Mouse (Mus musculus): ENCODE results near the gene Gm4924.
A peak's percentile ranks its signal among the peaks of the same experiment; 100 is the strongest.

Gene Gm4924

DNA sequence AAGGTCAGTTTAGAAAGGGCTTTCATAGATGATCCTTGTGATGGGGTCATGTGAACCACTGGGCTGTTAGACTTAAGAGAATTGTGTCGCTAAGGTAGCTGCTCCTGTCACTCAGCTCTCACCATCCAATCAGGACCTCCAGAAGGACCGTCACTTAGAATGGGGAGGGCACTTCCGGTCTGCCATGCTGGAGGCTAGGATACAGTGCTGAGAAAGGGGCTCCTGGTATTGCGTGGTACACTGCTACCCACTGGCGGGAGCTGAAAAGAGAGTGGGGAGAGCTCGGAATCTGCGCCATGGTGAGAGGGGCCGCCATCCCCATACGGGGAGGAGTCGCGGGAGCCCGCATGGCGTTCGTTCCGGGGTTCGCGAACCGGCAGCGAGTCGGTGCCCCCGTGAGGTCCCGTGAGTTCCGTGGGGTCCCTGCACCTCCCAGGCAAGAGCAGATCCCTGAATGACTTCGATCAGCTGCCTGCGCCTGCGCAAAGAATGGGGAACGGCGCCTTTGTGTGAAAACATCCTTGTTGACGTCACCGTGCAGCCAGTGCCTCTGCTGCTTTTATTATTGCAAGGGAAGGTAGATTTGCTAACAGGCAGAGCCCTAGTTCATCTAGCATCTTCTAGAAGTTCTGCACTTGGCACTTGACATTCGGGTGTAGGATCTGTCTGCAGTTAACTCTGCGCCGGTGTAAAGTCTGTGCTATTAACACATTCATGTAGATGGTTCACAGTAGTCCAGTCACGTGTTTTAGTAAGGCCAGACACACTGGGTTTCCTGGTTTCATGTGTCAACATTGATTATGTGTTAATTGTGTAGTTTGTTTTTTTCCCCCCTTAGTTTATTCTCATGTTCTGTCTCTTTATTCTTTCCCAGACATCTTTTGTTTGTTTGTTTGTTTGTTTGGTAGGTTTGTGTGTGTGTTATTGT is at the start of gene Gm4924:
Gene Gm4924, plus strand, starts transcription at position 173 of the 928 bp plus-strand sequence.
- peak; percentile 86 for DNase-seq

DNA sequence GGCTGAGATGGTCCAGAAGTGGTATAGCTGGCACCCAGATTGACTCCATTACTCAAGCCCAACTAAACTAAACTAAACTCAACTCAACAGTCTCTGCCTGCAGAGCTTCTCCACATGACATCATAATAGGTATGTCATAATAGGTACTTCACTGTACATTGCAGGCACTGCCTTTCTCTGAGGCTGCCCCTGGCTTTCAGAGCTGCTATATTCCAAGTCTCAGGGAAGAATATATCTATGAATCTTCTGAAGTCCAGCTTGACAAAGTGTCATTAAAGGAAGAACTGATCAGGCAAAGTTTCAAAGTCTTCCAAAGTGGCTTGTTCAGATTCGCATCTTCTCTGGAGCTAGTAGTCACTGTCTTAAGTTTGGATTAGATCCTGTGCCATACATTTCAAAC is 37.6 kb upstream of the Gm4924 start, which contains the start of gene 4932415D10Rik:
Gene 4932415D10Rik, minus strand, starts transcription at position 101 of the 400 bp plus-strand sequence.
- DNase-seq: no peak

GRCm38 (mm10) chr10:82320134-82320533 is 33.9 kb upstream of the Gm4924 start:
- DNase-seq: peak; percentile 2

GRCm38 (mm10) chr10:82329826-82330225 is 24.2 kb upstream of the Gm4924 start:
- DNase-seq: no peak

DNA sequence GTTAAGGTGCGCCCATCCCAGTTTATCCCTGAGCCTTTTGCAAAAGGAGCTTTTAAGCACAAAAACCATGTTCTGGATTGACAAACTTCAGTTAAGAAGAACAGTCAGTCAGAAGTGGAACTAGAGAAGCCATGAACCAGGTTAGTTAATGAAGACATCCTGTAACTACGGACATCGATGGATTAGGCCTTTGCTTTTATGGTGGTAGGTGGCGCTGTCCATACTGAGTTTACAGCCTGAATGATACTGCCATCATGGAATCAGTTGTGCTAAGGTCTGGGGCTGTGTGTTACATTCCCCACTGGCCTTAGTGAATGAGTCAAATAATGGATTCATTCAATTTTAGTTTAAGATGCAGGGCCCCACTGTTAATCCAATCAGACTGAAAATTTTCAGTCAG is 1.3 kb downstream of the Gm4924 start:
- no peak for DNase-seq

DNA sequence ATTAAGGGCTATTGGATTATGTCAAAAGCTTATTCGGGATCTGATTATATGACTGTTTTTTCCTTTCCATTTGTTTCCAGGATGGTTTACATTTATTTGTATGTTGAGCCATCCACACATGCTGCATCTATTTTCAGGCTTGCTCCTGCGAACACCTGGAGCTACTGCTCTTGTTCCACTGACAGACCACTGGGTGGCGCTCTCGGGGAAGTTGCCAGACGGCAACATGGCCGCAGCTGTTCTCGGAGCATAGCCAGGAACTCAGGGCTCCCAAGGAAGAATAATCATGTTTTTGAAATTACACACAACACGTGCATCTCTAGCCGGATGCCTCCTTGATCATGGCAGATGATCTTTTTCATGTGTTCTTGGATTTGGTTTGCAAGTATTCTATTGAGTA is 7.9 kb downstream of the Gm4924 start:
- no peak for DNase-seq

DNA sequence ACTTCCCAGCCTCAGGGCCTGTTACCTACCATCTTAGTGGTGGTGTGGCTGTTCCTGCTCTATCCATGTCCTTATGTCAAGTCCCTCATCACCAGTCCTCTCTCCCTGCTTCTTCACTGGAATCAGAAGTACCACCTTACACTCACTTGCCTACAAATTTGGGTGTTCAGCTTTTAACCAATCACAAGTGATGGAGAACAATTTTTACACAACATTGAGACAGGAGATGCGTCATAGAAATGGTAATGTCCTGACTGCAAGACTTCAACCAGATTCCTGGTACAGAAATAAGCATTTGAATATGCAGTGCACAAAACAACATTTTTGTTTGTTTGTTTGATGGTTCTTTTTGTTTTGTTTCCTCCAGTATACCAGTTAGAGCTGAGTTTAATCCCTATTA is 28.9 kb downstream of the Gm4924 start:
- no peak for DNase-seq

GRCm38 (mm10) chr10:82409511-82409910 is 55.5 kb downstream of the Gm4924 start:
- DNase-seq: no peak

DNA sequence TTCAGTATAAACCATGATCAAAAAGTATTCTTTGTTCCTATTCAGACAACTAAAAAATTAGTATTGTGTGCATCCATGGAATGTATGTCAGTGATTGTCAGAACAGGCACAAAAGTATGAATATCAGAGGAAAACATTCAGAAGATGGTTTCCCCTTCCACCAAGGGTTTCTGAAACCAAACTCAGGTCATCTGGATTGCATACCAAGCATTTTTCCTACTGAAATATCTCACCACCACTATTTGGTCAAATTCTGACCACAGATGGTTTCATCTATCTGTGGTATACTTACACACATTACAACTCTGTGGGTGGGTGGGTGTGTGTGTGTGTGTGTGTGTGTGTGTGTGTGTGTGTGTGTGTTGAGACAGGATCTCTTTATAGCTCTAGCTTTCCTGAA is 69.6 kb downstream of the Gm4924 start:
- DNase-seq: no peak
